Mouse (Mus musculus): ENCODE measurements at regions not wholly inside any gene's neighbourhood (a gene's known extent, or its start where the extent isn't known, plus 50 kb on each side); places are given as distances from the start of the nearest gene placed in this dataset.

- DNase-seq (ENCODE audit: extremely low read depth, insufficient read length, low spot score), result no peak
Measured at GRCm38 (mm10) chr8:89471116-89471515, 427.2 kb upstream of the Sall1 start.

DNA sequence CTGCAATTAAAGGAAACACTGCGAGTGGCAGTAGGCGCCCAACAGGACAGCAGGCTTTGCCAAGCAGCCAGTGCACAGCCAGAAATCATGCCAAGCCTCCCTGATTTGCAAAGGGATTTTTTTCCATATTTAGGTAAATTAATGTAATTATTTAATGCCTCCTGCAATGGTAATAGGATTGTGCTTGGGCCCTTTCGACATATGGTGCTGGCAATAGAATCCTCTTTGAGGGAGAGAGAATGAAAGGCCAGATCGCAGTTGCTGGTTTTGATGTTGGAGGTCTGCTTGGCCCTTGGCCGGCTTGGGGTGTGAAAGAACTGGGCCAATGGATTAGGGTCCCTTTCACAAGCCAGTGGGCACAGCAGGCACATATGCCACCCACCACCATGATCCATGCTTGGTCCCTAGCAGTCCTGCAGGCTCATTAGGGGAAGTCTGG, 424.8 kb upstream of the Sall1 start:
- no peak for DNase-seq (ENCODE audit: extremely low read depth, insufficient read length, low spot score)

DNA sequence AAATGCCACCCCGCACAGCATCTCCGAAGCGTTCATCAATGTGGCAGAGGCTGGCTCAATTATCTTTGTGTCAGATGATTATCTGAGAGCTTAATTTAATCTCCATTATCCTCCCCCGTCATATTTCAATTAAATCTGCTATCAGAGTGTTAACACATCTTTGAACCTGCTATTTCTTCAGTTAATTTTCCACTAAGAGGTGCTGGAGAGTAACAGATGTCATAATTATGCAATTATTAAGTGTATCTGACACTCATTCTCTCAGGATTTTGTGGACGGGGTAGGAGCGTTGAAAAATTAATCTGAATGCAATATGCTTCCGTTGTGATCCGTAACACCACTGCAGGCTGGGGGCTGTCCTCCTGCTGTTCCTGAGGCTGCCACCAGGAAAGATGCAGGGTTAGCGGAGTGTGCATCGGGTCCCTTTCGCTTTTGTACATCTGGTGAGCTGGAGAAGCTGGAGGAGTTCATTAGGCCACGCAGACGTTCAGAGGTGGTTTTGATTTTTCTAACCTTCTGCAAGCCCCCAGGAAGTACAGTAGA, 421.3 kb upstream of the Sall1 start:
- no peak for DNase-seq (ENCODE audit: extremely low read depth, insufficient read length, low spot score)

DNA sequence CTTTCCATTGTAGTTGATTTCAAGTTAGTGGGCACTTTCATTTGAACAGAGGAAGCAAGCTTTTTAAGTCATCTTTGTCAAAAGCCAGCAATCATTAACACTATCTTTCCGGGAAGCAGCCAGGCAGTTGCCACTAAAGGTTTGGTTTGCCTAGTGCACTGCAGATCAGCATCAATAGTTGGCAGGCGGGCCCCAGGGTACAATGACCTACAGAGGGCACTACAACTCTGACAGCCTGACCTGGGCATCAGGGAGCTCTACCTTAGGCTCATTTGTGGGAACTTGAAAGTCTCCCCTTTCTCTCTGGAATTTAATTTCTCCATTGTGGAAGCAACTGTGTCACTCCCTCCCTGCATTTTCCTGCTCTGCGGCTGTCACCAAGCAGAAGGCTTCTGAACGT, 412.6 kb upstream of the Sall1 start:
- DNase-seq (ENCODE audit: extremely low read depth, insufficient read length, low spot score), result no peak

GRCm38 (mm10) chr8:89455731-89456130, 411.8 kb upstream of the Sall1 start:
- DNase-seq (ENCODE audit: extremely low read depth, insufficient read length, low spot score), result no peak

DNA sequence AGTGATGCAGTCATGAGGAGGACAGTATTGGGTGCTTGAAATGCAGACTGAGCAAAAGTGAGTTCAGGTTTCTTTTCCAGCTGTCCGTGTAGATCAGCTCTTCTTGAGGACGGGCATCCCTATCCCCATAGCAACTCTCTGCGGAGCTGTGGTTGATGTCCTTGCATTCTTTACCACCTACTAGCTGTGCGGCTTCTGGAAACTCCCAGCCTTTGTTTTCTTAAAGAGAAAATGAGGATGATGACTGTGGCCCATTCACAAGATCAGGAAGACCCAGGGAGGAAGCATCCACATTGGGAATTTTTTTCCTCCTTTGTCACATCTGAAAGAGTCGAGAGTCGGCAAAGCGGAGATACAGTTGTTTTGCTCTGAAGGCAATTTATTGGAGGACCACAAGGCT, 410.2 kb upstream of the Sall1 start:
- DNase-seq (ENCODE audit: extremely low read depth, insufficient read length, low spot score), result no peak

DNA sequence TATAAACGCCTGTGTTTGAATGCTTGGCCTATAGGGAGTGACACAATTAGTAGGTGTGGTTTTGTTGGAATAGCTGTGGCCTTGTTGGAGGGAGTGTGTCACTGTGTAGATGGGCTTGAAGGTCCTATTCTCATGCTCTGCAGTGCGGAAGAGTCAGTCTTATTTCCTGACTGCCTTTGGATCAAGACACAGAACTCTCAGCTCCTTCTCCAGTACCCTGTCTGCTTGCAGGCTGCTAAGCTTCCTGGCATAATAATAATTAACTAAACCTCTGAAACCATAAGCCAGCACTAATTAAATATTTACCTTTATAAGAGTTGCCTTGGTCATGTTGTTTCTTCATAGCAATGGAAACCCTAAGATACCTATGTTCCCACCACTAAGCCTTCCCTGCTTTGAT, 409.8 kb upstream of the Sall1 start:
- DNase-seq (ENCODE audit: extremely low read depth, insufficient read length, low spot score), result no peak

GRCm38 (mm10) chr8:89444466-89444865, 400.5 kb upstream of the Sall1 start:
- no peak for DNase-seq (ENCODE audit: extremely low read depth, insufficient read length, low spot score)

DNA sequence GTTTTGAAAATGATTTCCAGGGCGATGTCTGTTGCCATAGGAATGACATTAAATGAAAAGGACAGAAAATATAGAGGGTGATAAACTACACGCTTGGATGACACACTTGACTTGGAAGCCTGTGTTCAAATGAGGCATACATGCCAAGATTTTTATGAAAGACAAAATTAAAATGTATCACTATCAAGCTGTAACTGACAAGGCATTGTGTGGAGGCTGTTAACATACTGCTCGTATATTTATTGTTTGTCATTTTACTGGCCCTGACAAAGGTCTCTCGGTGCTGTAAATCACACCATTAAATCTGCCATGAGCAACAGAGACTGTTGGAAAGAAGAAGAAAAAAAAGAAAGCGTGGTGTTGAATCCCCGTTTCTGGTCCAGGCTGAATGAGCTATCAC, 395.3 kb upstream of the Sall1 start:
- DNase-seq (ENCODE audit: extremely low read depth, insufficient read length, low spot score), result no peak

DNA sequence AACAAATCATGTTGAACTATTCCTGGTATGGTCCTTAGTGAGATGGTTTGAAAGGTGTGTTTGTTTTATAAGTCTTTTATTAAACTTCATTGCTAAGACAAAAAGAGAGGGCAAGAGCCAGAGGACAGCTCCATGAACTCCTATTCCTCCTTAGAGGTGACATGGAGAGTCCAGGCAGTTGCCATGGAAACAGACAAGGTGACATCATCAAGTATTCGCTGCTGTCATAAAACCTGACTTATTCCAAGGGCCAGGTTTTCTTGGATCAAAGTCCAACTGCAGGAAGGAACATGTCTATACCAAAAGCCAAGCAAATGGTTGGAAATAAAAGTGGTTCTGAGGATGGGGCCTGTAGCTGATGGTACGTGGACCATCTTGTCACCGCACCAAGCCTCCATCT, 383.0 kb upstream of the Sall1 start:
- DNase-seq (ENCODE audit: extremely low read depth, insufficient read length, low spot score), result no peak

GRCm38 (mm10) chr8:89415287-89415686, 371.3 kb upstream of the Sall1 start:
- no peak for DNase-seq (ENCODE audit: extremely low read depth, insufficient read length, low spot score)

DNA sequence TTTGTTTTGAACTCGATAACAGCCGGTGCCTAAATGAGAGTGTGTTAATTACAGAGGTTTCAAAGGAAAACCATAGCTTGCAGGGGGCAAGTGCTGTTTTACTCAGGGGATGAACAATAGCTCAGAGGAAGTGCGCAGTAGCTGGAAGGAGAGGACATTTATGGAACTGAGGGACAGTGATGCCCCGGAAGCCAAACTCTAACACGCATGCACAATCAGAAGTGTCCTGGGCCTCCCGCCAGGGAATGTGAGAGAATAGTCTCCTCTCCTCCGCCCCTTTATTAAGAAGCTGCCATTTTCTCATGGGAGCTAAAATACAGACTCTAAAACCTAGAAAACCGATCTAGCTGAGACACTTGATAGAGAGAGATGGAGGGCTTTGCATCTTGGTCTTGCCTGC, 368.5 kb upstream of the Sall1 start:
- DNase-seq (ENCODE audit: extremely low read depth, insufficient read length, low spot score), result no peak

DNA sequence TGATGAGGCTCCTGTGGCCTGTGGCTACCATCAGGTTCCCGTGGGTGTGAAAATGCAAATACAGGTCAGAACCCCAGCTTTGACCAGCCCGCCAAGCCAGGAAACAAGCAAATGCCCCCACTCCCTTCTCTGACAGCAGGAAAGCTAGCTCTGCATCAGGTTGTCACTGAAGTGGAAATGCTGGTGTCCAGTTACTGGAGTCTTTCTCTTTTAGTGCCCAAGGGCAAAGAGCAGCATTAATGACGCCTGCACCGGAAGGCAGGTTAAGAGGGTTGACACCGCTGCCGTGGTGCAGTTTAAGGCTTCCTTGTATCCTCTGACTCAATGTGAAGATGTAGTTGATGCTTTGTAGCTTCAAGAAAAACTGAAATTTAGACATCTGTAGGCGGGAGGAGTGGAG, 368.1 kb upstream of the Sall1 start:
- no peak for DNase-seq (ENCODE audit: extremely low read depth, insufficient read length, low spot score)

DNA sequence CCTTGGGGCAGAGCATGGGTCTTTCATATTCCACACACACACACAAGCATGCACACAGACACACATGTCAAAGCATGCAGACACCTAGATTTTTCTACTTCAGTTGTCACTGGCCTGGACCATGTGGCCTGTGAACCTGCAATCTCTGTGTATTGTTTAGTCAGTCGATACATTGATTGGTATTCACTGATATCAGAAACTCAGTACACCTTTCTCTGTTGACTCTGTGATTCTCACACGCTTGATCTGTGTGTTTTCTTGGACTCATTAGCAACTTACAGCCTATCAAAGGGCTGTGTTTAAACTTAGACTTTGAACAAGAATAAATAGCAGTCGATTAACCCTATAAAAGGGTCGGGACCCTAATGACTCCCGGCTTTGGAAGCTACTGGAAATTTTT, 362.7 kb upstream of the Sall1 start:
- no peak for DNase-seq (ENCODE audit: extremely low read depth, insufficient read length, low spot score)

DNA sequence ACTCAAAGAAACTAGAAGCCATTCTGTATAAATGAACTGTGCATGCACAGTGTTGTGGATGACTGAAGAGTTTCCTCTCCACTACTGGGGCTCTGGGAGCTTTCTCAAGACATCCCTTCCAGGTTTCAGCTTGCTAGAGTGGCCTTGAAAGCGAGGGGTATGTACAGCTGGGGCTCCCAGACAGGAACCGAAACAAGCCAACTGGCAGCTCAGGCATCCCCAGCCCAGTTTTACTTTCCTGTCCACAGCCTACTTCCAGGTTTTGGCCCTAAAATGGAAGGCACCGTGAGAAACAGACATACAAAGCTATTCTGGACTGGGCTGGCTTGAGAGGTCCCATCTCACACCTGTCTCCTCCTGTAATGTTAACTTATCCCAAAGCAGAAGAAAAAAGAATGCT, 360.3 kb upstream of the Sall1 start:
- DNase-seq (ENCODE audit: extremely low read depth, insufficient read length, low spot score), result no peak

DNA sequence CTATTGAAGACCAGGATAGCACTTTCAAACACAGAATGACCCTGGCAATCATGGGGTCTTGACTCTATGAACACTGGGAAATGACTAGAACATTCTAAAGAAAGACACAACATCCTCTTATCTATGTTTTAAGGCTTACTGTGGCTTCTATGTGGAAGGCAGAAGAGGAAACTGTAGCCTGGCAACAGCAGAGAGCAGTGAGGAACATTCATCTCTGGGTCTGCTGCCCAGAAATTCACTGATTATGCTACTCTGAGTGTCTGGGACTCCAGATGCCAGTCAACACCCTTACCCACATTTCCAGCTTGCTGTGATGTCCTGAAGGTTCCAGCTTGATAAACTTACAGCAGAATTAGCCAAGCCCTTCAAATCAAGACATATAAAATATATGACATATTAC, 352.7 kb upstream of the Sall1 start:
- no peak for DNase-seq (ENCODE audit: extremely low read depth, insufficient read length, low spot score)

DNA sequence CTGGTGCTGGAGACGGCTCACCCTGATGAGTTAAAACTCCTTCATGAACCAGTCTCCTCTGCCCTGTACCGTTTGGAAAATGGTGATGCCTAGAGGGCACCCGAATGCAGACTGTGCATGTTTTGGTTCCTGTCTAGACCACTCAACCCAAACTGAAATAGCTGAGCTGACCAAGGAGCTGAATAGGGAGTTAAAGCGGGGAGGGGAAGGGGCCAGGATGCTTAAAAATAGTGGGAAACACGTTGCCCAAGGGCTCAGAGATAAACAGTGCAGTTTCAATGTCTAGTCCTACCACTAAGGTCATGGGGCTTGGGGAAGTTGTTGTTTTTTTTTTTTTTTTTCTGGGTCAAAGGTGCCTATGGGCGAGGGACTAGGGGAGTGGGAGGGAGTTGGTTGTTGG, 348.8 kb upstream of the Sall1 start:
- DNase-seq (ENCODE audit: extremely low read depth, insufficient read length, low spot score), result no peak

DNA sequence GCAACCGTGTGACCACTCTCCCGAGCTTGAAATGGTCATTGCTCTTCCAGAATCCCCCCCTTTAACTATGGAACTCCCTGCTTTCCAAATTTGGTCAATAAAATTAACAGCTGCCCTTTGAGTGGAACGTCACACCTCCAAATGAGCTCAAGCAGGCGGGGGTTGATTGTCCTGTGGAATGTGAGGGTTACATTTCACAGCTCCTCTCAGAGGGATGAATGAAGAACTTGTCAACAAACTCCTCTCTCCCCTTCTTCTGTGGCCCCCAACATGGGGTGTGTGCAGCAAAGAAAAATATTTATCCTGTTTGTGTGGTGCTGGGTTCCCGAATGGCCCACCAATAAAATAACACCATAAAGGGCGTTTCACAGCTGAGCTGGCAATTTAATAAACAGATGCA, 344.8 kb upstream of the Sall1 start:
- DNase-seq (ENCODE audit: extremely low read depth, insufficient read length, low spot score), result no peak

- no peak for DNase-seq (ENCODE audit: extremely low read depth, insufficient read length, low spot score)
Measured at GRCm38 (mm10) chr8:89387295-89387694, 343.3 kb upstream of the Sall1 start.

DNA sequence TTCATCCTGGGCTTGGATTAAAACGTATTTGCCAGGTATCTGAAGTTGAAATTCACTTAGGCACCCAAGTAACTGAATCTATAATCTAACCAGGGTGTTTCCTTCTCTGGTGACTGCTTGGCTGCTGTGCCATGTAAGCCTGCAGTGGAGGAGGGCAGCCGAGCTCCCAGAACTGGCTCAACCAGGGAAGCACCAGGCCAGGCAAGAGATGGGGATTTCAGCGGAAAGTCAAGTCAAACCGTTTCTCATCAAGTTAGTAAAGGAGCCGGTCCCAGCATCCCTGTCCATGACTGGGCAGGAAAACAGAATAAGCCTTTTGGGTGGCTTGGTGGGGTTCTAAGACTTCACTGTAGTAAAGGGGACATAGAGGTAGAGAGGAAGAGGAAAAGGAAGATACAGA, 341.1 kb upstream of the Sall1 start:
- DNase-seq (ENCODE audit: extremely low read depth, insufficient read length, low spot score), result no peak

GRCm38 (mm10) chr8:89383781-89384180, 339.8 kb upstream of the Sall1 start:
- DNase-seq (ENCODE audit: extremely low read depth, insufficient read length, low spot score), result no peak

GRCm38 (mm10) chr8:89382538-89383380, 338.8 kb upstream of the Sall1 start:
- no peak for DNase-seq (ENCODE audit: extremely low read depth, insufficient read length, low spot score)

DNA sequence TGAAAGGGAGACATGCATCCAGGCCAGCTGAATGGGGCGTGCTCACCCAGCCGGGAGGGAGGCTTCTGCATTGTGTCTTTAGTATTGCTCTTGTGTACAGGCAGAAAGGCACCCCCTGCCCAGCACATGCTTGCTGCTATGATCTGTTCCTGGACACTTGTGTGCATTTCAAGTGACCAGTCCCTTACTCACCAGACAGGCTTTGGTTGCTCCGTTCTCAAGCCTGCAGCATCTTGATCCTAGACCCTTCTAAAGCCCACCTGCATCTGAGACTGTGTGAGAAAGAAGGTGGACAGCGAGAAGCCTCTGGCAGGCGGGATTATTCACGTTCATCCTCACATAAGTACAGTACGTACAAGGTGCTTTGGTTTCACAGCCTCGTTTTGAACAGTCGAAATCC, 336.5 kb upstream of the Sall1 start:
- DNase-seq (ENCODE audit: extremely low read depth, insufficient read length, low spot score), result no peak

Measured in 3134 (cell line).